Mouse (Mus musculus): ENCODE data around the gene Pcare.

GRCm38 (mm10) chr17:71715034-71715433, 37.7 kb downstream of the Pcare start:
- no peak for TF ChIP-seq CTCF (conservative IDR thresholded peaks at IDR 0.05; ENCODE audit: low read length)
- TF ChIP-seq POU5F1 (IDR thresholded peaks at IDR 0.05; ENCODE audit: borderline replicate concordance, low read length) = no peak
